Mouse (Mus musculus): ENCODE results near the gene Serinc1. TPM values are rescaled to one million over a fixed set of nuclear protein-coding genes. Genes with fewer than 3 reads are reported as not detected.
"Not testable (repeated sequence)": the region's sequence is repeated elsewhere in the genome, so short reads cannot be mapped to it uniquely, and the experiment has no call there.

Gene Serinc1
- total RNA-seq (2015; ENCODE audit: low replicate concordance) = 99.1 and 109 TPM in 2 replicates
- 115 and 138 TPM in 2 replicates for total RNA-seq (2017; ENCODE audit: low replicate concordance)

DNA sequence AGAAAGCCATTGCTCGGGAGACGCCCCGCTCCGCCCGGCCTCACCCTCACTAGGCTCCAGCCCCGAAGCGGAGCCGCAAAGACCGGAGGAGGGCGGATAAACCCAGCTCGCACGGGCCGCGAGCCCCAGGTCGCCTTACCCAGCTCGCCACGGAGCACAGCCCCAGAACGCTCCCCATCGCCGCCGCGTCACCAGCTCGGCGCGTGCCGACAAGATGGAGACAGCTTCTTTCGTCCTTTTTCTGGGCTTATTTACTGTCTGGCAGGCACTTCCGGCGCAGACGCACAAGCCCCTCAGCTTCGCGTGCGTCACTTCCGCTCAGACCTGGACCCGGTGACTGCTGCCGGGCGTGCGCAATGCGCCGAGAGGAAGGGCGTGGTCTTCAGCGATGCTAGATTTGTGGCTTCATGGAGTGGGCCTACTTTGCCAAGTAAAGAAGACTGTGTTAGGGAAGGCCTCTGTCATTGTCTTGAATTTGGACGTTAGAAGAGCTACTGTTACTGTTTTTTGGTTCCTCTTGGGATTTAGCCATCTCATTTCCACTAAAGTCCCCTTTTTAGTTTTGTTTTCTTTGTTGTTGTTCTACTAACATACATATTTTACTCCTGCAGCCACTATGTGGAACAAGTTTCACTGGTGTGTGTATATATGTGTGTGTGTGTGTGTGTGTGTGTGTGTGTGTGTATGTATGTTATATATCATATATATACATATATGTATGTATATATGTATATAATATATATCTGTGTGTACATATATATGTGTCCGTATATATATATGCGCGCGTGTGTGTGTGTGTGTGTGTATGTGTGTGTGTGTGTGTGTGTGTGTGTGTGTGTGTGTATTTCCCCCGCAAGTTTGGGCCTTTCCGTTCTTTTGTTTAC, at the start of gene Serinc1:
TSS of gene Serinc1 (minus strand) at position 313 of the 884 bp plus-strand sequence.
- peak; percentile 99 for ATAC-seq (replicated peaks; ENCODE audit: low FRiP score, poor library complexity, severe bottlenecking)

GRCm38 (mm10) chr10:57576721-57577120, 44.4 kb upstream of the Serinc1 start:
- ATAC-seq (replicated peaks; ENCODE audit: low FRiP score, poor library complexity, severe bottlenecking) = no peak

GRCm38 (mm10) chr10:57572130-57572529, 39.8 kb upstream of the Serinc1 start:
- no peak for ATAC-seq (replicated peaks; ENCODE audit: low FRiP score, poor library complexity, severe bottlenecking)

DNA sequence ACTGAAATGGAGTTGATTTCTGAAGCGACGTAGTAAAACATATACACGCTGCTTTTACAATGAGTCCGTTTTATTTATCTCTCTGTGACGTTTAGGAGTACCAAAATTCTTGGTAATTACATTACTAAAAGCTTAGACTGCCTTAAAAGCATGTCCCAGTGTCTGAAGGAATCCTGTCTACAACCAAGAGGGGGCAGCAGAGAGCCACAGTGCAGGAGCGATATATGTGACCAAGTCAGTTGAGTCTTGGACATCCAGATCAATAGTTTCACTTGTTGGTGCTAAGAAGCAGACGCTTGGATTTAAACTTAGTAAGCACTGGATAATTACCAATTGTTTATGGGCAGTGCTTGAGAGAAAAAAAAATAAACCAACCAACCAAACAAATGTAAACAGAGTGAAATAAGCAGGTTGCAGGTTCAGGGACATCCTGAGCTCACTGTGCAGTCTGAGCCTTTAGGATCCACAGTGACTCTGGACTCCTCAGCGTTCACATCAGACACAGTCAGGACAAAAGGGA, 38.9 kb upstream of the Serinc1 start:
- ATAC-seq (replicated peaks; ENCODE audit: low FRiP score, poor library complexity, severe bottlenecking) = peak; percentile 68

GRCm38 (mm10) chr10:57569023-57569931, 36.9 kb upstream of the Serinc1 start:
- ATAC-seq (replicated peaks; ENCODE audit: low FRiP score, poor library complexity, severe bottlenecking) = no peak

DNA sequence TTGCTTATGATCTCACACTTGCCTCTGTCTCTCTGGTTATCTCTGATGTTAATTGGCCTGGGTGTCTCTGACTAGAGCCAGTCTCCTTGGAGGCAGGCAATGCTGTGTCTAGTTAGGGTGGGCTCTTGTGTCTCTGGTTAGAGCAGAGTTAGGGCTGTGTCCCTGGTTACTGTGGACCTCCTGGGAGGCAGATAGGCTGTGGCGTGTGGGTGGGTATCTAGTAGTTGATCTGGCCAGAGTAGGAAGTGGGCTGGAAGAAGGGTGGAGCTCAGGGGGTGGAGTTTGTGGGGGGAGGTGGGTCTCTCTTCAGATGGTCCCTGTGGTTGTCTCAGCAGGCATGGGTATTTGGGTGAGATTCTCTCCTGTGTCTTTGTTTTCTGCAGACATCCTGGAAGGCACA, 33.9 kb upstream of the Serinc1 start:
- no peak for ATAC-seq (replicated peaks; ENCODE audit: low FRiP score, poor library complexity, severe bottlenecking)

DNA sequence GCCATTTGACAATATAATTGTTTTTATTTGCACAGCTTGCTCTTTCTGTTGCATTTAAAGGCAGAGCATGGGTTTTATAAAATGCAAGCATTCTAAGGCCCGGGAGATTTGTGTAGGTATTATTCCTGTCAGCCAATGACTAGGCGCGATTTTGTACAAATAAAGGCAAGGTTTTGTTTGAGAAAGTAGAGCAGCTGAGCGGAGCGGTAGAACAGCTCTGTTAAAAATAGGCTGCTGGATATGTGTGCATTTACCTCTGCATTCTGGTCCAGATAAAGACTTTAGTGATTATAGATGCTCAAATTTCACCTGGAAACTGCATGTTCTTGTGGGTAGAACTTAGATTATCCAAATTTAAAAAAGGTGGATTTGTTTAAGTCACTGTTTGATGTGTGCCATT, 25.3 kb upstream of the Serinc1 start:
- no peak for ATAC-seq (replicated peaks; ENCODE audit: low FRiP score, poor library complexity, severe bottlenecking)

DNA sequence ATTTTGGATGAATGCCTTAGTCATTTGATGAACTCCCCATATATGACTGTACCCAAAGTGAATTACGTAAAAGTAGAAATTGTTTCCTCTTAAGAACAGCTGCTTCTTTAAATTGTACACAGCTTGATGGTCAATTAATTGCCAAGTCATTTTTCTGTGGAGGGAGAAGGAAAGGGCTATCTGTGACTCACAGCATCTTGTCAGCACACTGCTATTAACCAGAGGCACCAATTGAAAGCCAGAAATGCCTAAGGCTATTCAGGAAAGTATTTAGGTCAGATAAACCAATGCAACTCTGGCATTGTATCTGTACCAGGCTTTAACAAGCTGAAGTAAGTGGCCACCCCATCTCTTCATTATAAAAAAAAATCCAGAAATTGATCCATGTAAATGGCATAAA, 21.4 kb upstream of the Serinc1 start:
- ATAC-seq (replicated peaks; ENCODE audit: low FRiP score, poor library complexity, severe bottlenecking) = no peak

DNA sequence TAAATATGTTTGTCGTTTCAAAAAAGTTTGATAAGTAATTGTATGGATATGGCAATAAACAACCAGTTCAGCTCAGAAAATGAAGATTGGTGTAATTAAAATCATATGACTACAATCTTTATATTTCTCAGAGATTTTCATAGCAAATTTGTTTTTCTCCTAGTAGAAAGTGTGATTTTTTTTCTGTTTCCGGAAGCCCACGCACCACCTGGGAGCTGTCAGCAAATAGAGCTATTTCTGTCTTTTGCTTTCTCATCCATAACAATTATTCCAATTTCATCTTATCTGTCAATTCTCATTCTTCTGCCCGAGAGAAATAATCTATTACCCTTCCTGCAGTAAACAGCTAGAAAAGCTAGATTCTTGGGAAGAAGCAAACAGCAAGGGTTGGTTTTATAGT, 17.3 kb upstream of the Serinc1 start:
- no peak for ATAC-seq (replicated peaks; ENCODE audit: low FRiP score, poor library complexity, severe bottlenecking)

DNA sequence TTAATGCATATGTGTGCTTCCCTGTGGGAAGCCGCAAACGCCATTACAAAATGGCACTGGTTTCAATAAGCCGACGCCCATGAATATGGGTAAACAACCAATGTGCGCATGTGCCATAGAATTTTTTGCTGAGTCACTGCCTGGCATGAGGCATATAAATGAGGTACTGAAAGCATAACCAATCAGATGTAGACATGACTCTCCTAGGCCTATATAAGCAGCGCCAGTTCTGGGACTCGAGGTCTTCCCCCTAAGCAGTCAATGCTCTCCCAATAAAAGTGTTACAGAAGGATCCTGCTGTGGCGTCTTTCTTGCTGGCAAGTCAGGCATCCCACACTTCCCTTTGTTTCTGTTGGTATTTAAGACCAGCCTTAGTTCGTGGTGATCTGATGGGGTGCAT, 11.6 kb upstream of the Serinc1 start:
- ATAC-seq (replicated peaks; ENCODE audit: low FRiP score, poor library complexity, severe bottlenecking) = not testable (repeated sequence)

- ATAC-seq (replicated peaks; ENCODE audit: low FRiP score, poor library complexity, severe bottlenecking) = no peak
Observed at GRCm38 (mm10) chr10:57531616-57532217, 613 bp downstream of the Serinc1 start.

GRCm38 (mm10) chr10:57531076-57531475, 1.3 kb downstream of the Serinc1 start:
- peak; percentile 39; the same call in 1 of the 2 replicates for ATAC-seq (replicated peaks; ENCODE audit: low FRiP score, poor library complexity, severe bottlenecking)

DNA sequence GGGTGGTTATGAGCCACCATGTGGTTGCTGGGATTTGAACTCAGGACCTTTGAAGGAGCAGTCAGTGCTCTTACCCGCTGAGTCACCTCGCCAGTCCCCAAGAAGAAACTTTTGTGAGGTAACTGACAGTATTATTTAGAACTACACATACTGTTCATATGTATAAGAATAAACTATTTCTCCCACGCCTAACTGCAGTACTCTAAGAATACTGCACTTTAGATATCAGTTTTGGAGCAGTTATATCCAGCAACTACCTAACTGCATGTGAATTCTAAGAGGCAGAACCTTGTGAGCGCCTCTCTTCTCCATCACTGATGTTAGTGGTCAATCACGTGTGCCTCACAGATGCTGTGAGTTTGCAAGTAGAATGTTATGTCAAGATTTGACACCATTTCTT, 5.9 kb downstream of the Serinc1 start:
- no peak for ATAC-seq (replicated peaks; ENCODE audit: low FRiP score, poor library complexity, severe bottlenecking)

- no peak for ATAC-seq (replicated peaks; ENCODE audit: low FRiP score, poor library complexity, severe bottlenecking)
Observed at GRCm38 (mm10) chr10:57515278-57515677, 17.1 kb downstream of the Serinc1 start.

- 0 out of 2 replicates have a peak, but pooled peaks have one; percentile 30 for ATAC-seq (replicated peaks; ENCODE audit: low FRiP score, poor library complexity, severe bottlenecking)
Observed at GRCm38 (mm10) chr10:57514616-57515015, 17.7 kb downstream of the Serinc1 start.

GRCm38 (mm10) chr10:57499414-57500156, 32.7 kb downstream of the Serinc1 start:
- no peak for ATAC-seq (replicated peaks; ENCODE audit: low FRiP score, poor library complexity, severe bottlenecking)

- ATAC-seq (replicated peaks; ENCODE audit: low FRiP score, poor library complexity, severe bottlenecking) = no peak
Observed at GRCm38 (mm10) chr10:57492050-57492449, 40.3 kb downstream of the Serinc1 start.

DNA sequence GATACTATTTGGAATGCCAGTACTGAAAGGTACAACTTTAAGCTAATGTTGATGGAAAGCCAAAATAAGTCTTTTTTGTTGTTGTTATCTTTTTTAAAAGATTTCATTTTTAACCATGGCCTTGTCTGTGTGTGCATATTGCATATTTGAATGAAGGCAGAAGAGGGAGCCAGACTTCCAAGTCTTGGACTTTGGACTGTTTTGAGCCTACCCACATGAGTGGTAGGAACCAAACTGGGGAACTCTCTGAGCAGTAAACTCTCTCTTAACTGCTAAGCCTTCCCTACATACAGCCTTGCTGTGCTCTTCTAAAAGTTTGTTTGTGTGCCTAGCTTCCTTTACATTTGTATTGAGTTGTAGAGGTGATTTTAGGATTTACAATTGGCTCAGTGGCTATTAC, 43.7 kb downstream of the Serinc1 start:
- no peak for ATAC-seq (replicated peaks; ENCODE audit: low FRiP score, poor library complexity, severe bottlenecking)

GRCm38 (mm10) chr10:57487201-57487600, 45.1 kb downstream of the Serinc1 start:
- ATAC-seq (replicated peaks; ENCODE audit: low FRiP score, poor library complexity, severe bottlenecking) = no peak

Measured in erythroid progenitor cell, adult 5-6 weeks (primary cell).